Mouse (Mus musculus) left cerebral cortex, postnatal 25 days (tissue): ENCODE data around the gene Rfx4. TPM values are rescaled to one million over a fixed set of nuclear protein-coding genes. Genes with fewer than 3 reads are reported as not detected.

Experiments
- DNase-seq, 2 experiments: peaks; one replicate each; pipeline ENCODE4 v3.0.0; 2022; ENCODE audit warnings: low spot score in 2 of 2, mixed read lengths in 1 of 2
- intact Hi-C: fragments of 180-260 bp; cut with DNase I; formaldehyde crosslinking; loops from one replicate; pipeline ENCODE4 v1.15.1; 2025
- total RNA-seq, 2 experiments: library from RNA; stranded (reverse); gene quantifications; 2 replicates each; pipeline ENCODE4 v1.2.3; 2021

Rfx4 gene
- total RNA-seq, 2 experiments from 2014 or later: 11.4 to 12.3 TPM

GRCm38 (mm10) chr10:84896941-84897930 is 141.4 kb downstream of the Rfx4 start:
- DNase-seq: peak in 1 of 2 experiments; percentile 43
- intact Hi-C loops: no loop called here

GRCm38 (mm10) chr10:84898144-84898979 is 142.5 kb downstream of the Rfx4 start:
- no peak for DNase-seq
- intact Hi-C loops: no loop called here

DNA sequence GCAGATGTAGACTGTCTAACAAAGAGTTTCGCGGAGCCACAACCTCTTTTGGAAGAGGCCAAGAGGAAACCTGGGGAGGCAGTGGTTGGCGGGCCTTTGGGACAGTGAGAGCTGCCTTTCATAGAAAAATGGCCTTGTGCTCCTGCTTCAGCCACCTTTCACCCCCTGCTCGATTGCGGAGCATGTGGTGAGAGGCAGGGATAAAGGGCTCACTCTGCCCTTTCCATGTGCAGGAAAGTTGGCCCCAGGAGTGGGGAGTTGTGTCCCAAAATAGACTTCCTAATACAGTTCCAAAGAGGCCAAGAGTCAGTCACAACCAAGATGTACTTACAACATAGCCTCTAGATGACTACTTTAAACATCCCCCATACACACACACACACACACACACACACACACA is 145.8 kb downstream of the Rfx4 start:
- intact Hi-C loops: no loop called here

GRCm38 (mm10) chr10:84902213-84902612 is 146.4 kb downstream of the Rfx4 start:
- intact Hi-C loops: no loop called here
- no peak for DNase-seq

More for the DNA sequence above, 145.8 kb downstream of the Rfx4 start:
- no peak for DNase-seq

DNA sequence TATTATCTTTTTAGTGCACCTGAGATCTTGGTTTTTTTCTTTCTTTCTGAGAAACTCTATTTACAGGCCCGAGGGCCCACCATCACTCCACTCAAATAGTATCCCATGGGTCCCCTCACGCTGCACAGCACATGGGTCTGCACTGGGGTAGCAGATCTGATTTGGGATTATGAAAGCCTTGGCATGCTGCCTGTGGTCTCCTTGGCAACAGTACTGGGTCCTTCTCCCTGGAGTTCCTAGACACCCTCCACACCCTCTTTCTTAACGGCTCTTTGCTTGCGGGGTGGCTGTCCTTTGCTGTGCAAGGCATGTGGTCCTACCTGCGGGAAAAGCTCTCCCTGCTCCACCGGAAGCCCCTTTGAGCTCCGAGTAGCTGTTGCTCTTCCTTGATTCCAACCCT is 147.4 kb downstream of the Rfx4 start:
- DNase-seq: peak; percentile 48 to 54
- intact Hi-C loops: no loop called here

- intact Hi-C loops: no loop called here
- peak; percentile 36 to 64 for DNase-seq
Observed at GRCm38 (mm10) chr10:84903742-84904141, 147.9 kb downstream of the Rfx4 start.

- DNase-seq: peak; percentile 31 to 34
- intact Hi-C loops: loop anchor here (5.0 kb wide), 1 partner anchor 135 kb away; no protein-coding TSS in a partner anchor
Observed at GRCm38 (mm10) chr10:84906895-84907294, 151.0 kb downstream of the Rfx4 start.

- intact Hi-C loops: loop anchor here (5.0 kb wide), 1 partner anchor 136 kb away; no protein-coding TSS in a partner anchor
- DNase-seq: no peak
Observed at GRCm38 (mm10) chr10:84908006-84908405, 152.1 kb downstream of the Rfx4 start.

DNA sequence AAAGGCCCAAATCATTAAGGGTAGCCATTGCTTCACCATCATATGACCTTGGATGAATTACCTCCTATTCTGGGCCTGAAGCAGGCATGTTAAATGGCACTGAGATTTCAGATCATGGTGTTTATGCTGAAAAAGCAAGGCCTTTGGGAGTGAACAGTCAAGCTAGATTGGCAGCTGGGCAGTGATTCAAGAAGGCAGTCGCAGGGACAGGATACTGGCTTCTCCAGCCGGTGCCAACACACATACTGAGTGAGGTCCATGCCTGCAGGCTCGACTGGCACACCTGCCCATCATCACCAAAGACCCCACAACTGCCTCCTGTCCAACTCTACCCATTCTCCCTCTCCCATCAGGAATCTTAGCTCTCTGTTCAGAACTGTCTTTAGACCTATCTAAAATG is 152.6 kb downstream of the Rfx4 start:
- no peak for DNase-seq
- intact Hi-C loops: loop anchor here (5.0 kb wide), 1 partner anchor 136 kb away; no protein-coding TSS in a partner anchor

- intact Hi-C loops: loop anchor here (5.0 kb wide), 1 partner anchor 137 kb away; no protein-coding TSS in a partner anchor
- peak; percentile 58 to 73 for DNase-seq
Observed at GRCm38 (mm10) chr10:84909021-84909801, 153.3 kb downstream of the Rfx4 start.

DNA sequence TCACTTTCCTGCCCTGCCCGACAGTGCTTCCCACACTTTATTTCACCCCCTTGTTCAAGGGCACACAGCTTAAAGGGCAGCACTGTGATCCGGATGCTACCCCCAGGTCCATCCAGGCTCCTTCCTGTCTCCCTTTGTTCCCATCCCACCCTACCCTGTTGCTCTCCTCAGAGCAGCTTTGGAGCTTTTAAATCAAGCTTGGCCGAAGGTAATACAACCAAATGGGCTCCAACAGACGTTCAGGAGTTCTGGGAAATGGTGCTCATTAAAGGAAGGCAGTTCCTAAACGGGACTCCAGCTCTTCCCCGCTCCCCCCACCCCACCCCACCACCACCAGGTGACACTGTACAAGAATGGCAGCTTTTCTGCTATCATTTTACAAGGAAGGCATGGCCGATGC is 154.3 kb downstream of the Rfx4 start:
- intact Hi-C loops: no loop called here
- DNase-seq: no peak

DNA sequence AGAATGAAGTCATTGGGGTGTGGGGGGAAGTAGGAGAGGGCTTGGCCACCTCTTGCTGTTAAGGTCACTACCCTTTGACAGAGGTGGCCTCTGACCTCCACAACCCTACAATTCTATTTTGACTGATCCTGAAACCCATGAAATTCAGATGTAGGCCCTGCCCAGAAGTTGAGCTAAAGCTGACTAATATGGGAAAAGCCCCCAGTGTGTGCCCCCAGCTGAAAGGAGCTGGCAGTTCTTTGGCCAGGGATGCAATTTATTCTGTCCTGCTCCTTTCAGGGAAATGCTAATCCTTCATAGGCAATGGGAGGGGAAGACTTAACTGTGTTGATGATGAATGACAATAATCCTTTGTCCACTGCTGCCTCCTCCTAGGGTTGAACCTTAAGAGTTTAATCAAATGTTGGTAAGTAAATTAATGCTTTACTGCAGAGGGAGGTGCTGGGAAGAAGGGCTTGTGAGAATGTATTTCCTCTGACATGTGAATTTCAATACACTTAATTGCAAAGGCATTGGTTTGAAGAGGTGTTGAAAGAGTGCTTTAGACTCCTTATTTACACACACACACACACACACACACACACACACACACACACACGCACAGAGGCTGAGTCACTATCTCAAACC is 155.0 kb downstream of the Rfx4 start:
- intact Hi-C loops: no loop called here
- DNase-seq: no peak

DNA sequence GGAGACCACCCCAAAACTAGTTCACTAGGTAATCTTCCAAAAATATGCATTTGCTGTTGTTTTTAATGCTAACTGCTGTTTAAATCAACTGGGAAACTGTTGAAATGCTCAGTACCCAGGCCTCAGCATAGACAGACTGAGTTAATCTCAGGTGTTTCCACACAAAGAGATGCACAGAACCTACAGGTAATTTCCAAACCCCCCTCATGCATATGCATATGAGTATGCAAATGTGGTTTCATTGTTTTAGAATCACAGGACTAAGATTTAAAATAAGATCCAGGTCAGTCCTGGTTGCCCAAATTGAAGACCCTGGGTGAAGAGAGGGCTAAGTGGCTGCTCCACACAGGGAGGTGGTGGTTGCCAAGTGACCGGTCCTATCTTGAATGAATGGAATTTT is 157.3 kb downstream of the Rfx4 start:
- DNase-seq: no peak

GRCm38 (mm10) chr10:84915476-84915875 is 159.6 kb downstream of the Rfx4 start:
- no peak for DNase-seq
- intact Hi-C loops: loop anchor here (5.0 kb wide), 1 partner anchor 47 kb away; no protein-coding TSS in a partner anchor

More for the DNA sequence above, 157.3 kb downstream of the Rfx4 start:
- intact Hi-C loops: no loop called here

- DNase-seq: peak; percentile 96 to 99
- intact Hi-C loops: loop anchor here (2.0 to 5.0 kb wide), 2 partner anchors 45 to 270 kb away; no protein-coding TSS in a partner anchor
Observed at GRCm38 (mm10) chr10:84916810-84917730, 161.2 kb downstream of the Rfx4 start, which contains the start of gene Ric8b. Ric8b (plus strand) TSS chr10:84917616.

DNA sequence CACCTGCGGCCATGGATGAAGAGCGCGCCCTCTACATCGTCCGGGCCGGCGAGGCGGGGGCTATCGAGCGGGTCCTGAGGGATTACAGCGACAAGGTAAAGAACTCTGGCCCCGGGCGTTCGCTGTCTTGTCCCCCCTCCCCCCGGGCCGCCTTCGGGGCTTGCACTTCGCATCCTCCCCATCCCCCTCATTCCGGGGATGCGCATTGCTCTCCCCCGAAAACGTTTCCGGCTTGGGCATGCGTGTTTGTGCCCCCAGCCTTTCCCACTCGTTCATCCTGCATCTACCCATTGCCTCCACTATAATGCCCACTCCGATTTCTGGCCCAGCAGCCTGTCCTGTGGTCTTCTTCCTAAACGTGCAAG is 161.9 kb downstream of the Rfx4 start:
- intact Hi-C loops: loop anchor here (2.0 to 5.0 kb wide), 2 partner anchors 45 to 271 kb away; no protein-coding TSS in a partner anchor
- peak; percentile 47 to 49 for DNase-seq

DNA sequence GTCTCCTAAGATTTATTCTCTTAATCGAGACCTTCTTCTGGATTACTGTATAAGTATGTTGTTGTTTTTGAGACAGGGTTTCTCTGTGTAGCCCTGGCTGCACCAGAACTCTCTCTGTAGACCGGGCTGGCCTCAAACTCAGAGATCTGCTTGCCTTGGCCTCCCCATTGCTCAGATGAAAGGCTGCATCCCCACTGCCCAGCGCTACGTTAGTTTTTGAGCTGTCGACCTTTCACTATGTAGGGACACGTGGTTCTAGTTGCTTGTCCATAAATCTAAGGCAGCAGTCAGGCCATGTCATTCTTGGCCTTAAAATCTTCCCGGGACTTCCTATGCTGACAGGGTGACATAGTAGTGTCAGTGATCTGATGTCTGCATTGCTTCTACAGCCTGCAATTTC is 170.5 kb downstream of the Rfx4 start:
- no peak for DNase-seq
- intact Hi-C loops: no loop called here

- no peak for DNase-seq
- intact Hi-C loops: no loop called here
Observed at GRCm38 (mm10) chr10:84926885-84927284, 171.0 kb downstream of the Rfx4 start.
